Mouse (Mus musculus): ENCODE data around the gene Tomm40l. TPM values are rescaled to one million over a fixed set of nuclear protein-coding genes. Genes with fewer than 3 reads are reported as not detected.

Tomm40l gene
- polyA plus RNA-seq (2015; fragmentation: Nextera tagmentation; extraction: Ambion mirVana): 32.3 and 32.4 TPM in 2 replicates

- Histone ChIP-seq H3K27me3 (ENCODE audit: insufficient read depth, low read length) (no peaks in the 10 kb centered on the region), H3K4me2 (ENCODE audit: low read length) (peak within 1 kb of the TSS; percentile 92), H3K36me3 (ENCODE audit: insufficient read depth, low read length) (peaks cover 10% of the 10 kb centered on the region), H3K9me3 (replicated peaks; ENCODE audit: low read length) (no peaks in the 10 kb centered on the region), H3K9ac (ENCODE audit: low read depth, low read length) (peak within 1 kb of the TSS; percentile 64), H3K4me3 (replicated peaks; ENCODE audit: low read depth, low read length) (peak within 1 kb of the TSS; percentile 49), H3K27ac (peak within 1 kb of the TSS; percentile 88), H3K4me1 (replicated peaks; ENCODE audit: insufficient read depth, low read length) (peaks cover 11% of the 10 kb centered on the region)
- ATAC-seq (replicated peaks; ENCODE audit: low FRiP score, low read depth) (peak; percentile 98), DNase-seq (ENCODE audit: low spot score) (peak; percentile 100)
- TF ChIP-seq CTCF (IDR thresholded peaks at IDR 0.05; ENCODE audit: low read depth): peak; percentile 84
- 3% methylated on average over 28 of the region's 28 CpGs for WGBS
These were observed at the start of gene Tomm40l for GRCm38 (mm10) chr1:171222238-171223155. Gene Tomm40l, minus strand, starts transcription at chr1:171222514.

- peaks cover 35% of the 10 kb centered on the region for H3K36me3 ChIP-seq (ENCODE audit: insufficient read depth, low read length)
- ATAC-seq (replicated peaks; ENCODE audit: low FRiP score, low read depth) (no peak), DNase-seq (ENCODE audit: low spot score) (no peak)
- H3K4me1 ChIP-seq (replicated peaks; ENCODE audit: insufficient read depth, low read length): peaks cover 12% of the 10 kb centered on the region; the same call in 1 of the 2 replicates
- H3K4me3 ChIP-seq (replicated peaks; ENCODE audit: low read depth, low read length): no peak overlapping the region
- no peak overlapping the region for H3K9ac ChIP-seq (ENCODE audit: low read depth, low read length)
- no peak overlapping the region for H3K4me2 ChIP-seq (ENCODE audit: low read length)
- WGBS: 88% methylated on average over 3 of the region's 3 CpGs
- no peak overlapping the region for H3K27ac ChIP-seq
- no peak for TF ChIP-seq CTCF (IDR thresholded peaks at IDR 0.05; ENCODE audit: low read depth)
- no peaks in the 10 kb centered on the region for H3K9me3 ChIP-seq (replicated peaks; ENCODE audit: low read length)
- H3K27me3 ChIP-seq (ENCODE audit: insufficient read depth, low read length): no peaks in the 10 kb centered on the region
These were observed 49.8 kb upstream of the Tomm40l start for GRCm38 (mm10) chr1:171272086-171272485.

DNA sequence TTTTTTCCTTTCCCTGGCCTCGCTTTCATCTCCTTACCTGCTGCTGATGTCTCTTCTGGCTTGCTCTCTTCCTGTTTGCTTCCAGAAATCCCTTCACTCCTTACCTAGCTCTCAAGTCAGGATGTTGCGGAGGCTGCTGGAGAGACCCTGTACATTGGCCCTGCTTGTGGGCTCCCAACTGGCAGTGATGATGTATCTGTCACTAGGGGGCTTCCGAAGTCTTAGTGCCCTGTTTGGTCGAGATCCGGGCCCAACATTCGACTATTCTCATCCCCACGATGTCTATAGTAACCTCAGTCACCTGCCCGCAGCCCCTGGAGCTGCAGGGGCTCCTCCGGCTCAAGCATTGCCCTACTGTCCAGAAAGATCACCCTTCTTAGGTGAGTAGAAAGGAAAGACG lies 49.3 kb upstream of the Tomm40l start:
- Histone ChIP-seq H3K36me3 (ENCODE audit: insufficient read depth, low read length) (peaks cover 30% of the 10 kb centered on the region), H3K4me3 (replicated peaks; ENCODE audit: low read depth, low read length) (0 out of 2 replicates have a peak overlapping the region, but pooled peaks have one; percentile 64), H3K9ac (ENCODE audit: low read depth, low read length) (0 out of 2 replicates have a peak overlapping the region, but pooled peaks have one; percentile 64), H3K27me3 (ENCODE audit: insufficient read depth, low read length) (no peaks in the 10 kb centered on the region), H3K9me3 (replicated peaks; ENCODE audit: low read length) (no peaks in the 10 kb centered on the region), H3K27ac (peak overlapping the region; percentile 63; the same call in 1 of the 2 replicates), H3K4me1 (replicated peaks; ENCODE audit: insufficient read depth, low read length) (peaks cover 12% of the 10 kb centered on the region; the same call in 1 of the 2 replicates), H3K4me2 (ENCODE audit: low read length) (peak overlapping the region; percentile 83)
- TF ChIP-seq CTCF (IDR thresholded peaks at IDR 0.05; ENCODE audit: low read depth): no peak
- 68% methylated on average over 10 of the region's 10 CpGs for WGBS
- ATAC-seq (replicated peaks; ENCODE audit: low FRiP score, low read depth) (no peak), DNase-seq (ENCODE audit: low spot score) (no peak)

DNA sequence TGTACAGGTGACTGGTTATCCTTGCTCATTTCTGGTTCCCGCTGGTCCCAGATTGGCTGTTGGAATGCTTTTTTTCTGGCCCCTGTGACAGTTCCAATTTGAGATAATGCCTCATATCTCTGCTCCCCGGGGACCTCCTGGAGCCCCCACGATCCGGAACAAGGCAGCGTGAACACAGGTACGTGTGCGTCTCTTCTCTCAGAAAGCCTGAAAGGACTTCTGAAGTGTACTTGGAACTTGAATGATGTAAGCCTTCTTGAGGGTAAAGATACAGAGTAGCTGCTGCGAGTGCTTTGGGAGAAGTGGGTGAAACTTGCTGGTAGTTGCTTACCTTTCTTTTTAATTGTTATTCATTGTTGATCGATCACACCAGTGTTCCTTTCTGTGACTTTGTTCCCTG lies 48.9 kb upstream of the Tomm40l start:
- Histone ChIP-seq H3K4me2 (ENCODE audit: low read length) (peak overlapping the region; percentile 83), H3K36me3 (ENCODE audit: insufficient read depth, low read length) (peaks cover 26% of the 10 kb centered on the region), H3K9me3 (replicated peaks; ENCODE audit: low read length) (no peaks in the 10 kb centered on the region), H3K4me3 (replicated peaks; ENCODE audit: low read depth, low read length) (peak overlapping the region; percentile 64), H3K4me1 (replicated peaks; ENCODE audit: insufficient read depth, low read length) (peaks cover 12% of the 10 kb centered on the region; the same call in 1 of the 2 replicates), H3K27me3 (ENCODE audit: insufficient read depth, low read length) (no peaks in the 10 kb centered on the region), H3K9ac (ENCODE audit: low read depth, low read length) (peak overlapping the region; percentile 64; the same call in 1 of the 2 replicates), H3K27ac (peak overlapping the region; percentile 63)
- 38% methylated on average over 9 of the region's 9 CpGs for WGBS
- no peak for DNase-seq (ENCODE audit: low spot score)
- TF ChIP-seq CTCF (IDR thresholded peaks at IDR 0.05; ENCODE audit: low read depth): no peak
- no peak for ATAC-seq (replicated peaks; ENCODE audit: low FRiP score, low read depth)

GRCm38 (mm10) chr1:171270573-171270900 lies 48.2 kb upstream of the Tomm40l start:
- under 1% methylated on average over 19 of the region's 19 CpGs for WGBS
- TF ChIP-seq CTCF (IDR thresholded peaks at IDR 0.05; ENCODE audit: low read depth): no peak
- no peaks in the 10 kb centered on the region for H3K9me3 ChIP-seq (replicated peaks; ENCODE audit: low read length)
- no peaks in the 10 kb centered on the region for H3K27me3 ChIP-seq (ENCODE audit: insufficient read depth, low read length)
- H3K9ac ChIP-seq (ENCODE audit: low read depth, low read length): peak overlapping the region; percentile 64
- H3K27ac ChIP-seq: peak overlapping the region; percentile 63
- H3K4me2 ChIP-seq (ENCODE audit: low read length): peak overlapping the region; percentile 83
- peak; percentile 56 for DNase-seq (ENCODE audit: low spot score)
- peak; percentile 89 for ATAC-seq (replicated peaks; ENCODE audit: low FRiP score, low read depth)
- peaks cover 12% of the 10 kb centered on the region; the same call in 1 of the 2 replicates for H3K4me1 ChIP-seq (replicated peaks; ENCODE audit: insufficient read depth, low read length)
- peak overlapping the region; percentile 64 for H3K4me3 ChIP-seq (replicated peaks; ENCODE audit: low read depth, low read length)
- peaks cover 20% of the 10 kb centered on the region for H3K36me3 ChIP-seq (ENCODE audit: insufficient read depth, low read length)

DNA sequence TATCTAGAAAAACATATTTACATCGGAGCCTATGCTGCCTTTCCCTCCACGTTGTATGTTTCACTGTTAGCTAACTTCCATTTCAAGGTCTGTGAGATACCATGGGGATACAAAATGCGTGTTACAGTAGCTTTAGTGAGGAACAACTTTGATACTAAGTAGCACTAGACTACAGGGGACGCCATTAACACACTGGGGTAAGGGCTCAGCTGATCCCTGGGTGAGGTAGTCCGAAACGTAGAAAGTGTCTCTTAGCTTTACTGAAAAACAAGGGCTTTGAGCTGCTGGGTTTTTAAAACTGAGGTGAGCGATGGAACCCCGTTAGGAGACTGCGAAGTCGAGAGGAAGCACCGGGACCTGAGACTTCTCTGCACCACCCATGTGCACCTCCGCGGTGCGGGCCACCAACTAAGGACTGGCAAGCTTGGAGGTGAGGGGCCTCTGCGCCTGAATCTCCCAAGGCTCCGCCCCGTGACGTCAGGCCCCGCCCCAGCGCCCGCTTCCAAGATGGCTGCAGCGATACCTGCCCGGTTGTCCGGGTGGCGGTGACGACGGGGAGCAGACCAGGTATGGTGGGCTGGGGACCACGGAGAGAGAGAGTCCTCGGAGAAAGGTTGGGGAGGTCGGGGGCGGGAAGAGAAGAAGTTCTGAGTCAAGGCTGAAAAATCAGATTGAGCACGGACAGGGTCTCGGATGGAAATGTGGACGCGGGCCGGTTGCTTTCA lies 47.7 kb upstream of the Tomm40l start, which contains the start of gene B4galt3:
B4galt3 (plus strand) TSS at position 481 of the 725 bp plus-strand sequence.
- TF ChIP-seq CTCF (IDR thresholded peaks at IDR 0.05; ENCODE audit: low read depth): no peak
- H3K27me3 ChIP-seq (ENCODE audit: insufficient read depth, low read length): no peaks in the 10 kb centered on the region
- peak within 1 kb of the TSS; percentile 64 for H3K9ac ChIP-seq (ENCODE audit: low read depth, low read length)
- peaks cover 12% of the 10 kb centered on the region; the same call in 1 of the 2 replicates for H3K4me1 ChIP-seq (replicated peaks; ENCODE audit: insufficient read depth, low read length)
- no peaks in the 10 kb centered on the region for H3K9me3 ChIP-seq (replicated peaks; ENCODE audit: low read length)
- H3K4me2 ChIP-seq (ENCODE audit: low read length): peak within 1 kb of the TSS; percentile 83
- H3K36me3 ChIP-seq (ENCODE audit: insufficient read depth, low read length): peaks cover 15% of the 10 kb centered on the region
- H3K27ac ChIP-seq: peak within 1 kb of the TSS; percentile 63
- peak; percentile 95 for ATAC-seq (replicated peaks; ENCODE audit: low FRiP score, low read depth)
- H3K4me3 ChIP-seq (replicated peaks; ENCODE audit: low read depth, low read length): peak within 1 kb of the TSS; percentile 64
- WGBS: 3% methylated on average over 36 of the region's 36 CpGs
- peak; percentile 93 for DNase-seq (ENCODE audit: low spot score)
